Mouse (Mus musculus): ENCODE results near the gene Zmat5.

DNA sequence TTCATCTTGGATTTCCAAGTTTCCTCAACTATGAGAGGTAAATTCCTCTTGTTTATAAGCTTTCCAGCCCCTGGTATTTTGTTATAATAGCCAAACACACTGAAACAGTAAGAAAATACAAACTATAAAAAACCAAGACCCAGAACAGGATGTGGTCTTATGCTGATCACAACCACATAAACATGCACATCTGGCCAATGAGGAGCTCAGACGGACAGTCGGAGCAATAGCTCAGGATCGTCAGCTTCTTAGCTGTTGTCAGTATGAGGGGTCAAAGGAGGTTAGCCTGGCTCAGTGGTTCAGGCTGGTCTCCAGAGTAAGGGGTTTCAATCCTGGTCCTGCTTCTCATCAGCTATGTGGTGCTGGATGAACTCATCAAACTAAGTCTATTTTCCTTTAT is 78.6 kb downstream of the Zmat5 start:
- TF ChIP-seq CTCF (IDR thresholded peaks at IDR 0.05; ENCODE audit: control insufficient read depth, insufficient read depth, low read length) (no peak), POLR2A (IDR thresholded peaks at IDR 0.05; ENCODE audit: borderline replicate concordance, control insufficient read depth, low read depth, low read length) (no peak)
